Mouse (Mus musculus) embryonic facial prominence, embryonic 11.5 days (tissue): ENCODE results near the gene Gstm1. TPM values are rescaled to one million over a fixed set of nuclear protein-coding genes. Genes with fewer than 3 reads are reported as not detected.

Source experiments
- ATAC-seq: fragments of 200-750 bp; cut with Nextera tagmentation; replicated peaks from 2 replicates; pipeline ENCODE4 v1.8.0; 2017; ENCODE audit warnings: low read depth; ENCODE audit not compliant: insufficient number of reproducible peaks, low FRiP score, low TSS enrichment
- DNase-seq: peaks from one replicate; pipeline ENCODE4 v3.0.0-alpha.2; 2015; ENCODE audit warnings: low spot score
- H3K27ac ChIP-seq: fragments of 300-500 bp; sonication (generic); replicated peaks from 2 replicates; pipeline ENCODE4 v1.5.1; 2014; ENCODE audit warnings: mild to moderate bottlenecking, low read depth, low read length, control low read depth
- H3K27me3 ChIP-seq: fragments of 300-500 bp; sonication (generic); 2 replicates; pipeline ENCODE4 v1.6.1; 2014; ENCODE audit warnings: mild to moderate bottlenecking, low read length, moderate library complexity, mixed read lengths; ENCODE audit not compliant: control insufficient read depth, insufficient read depth
- H3K36me3 ChIP-seq: fragments of 300-500 bp; sonication (generic); replicated peaks from 2 replicates; pipeline ENCODE4 v1.6.1; 2014; ENCODE audit warnings: low read depth, mild to moderate bottlenecking, low read length, moderate library complexity, mixed read lengths; ENCODE audit not compliant: control insufficient read depth, insufficient read depth
- H3K4me1 ChIP-seq: fragments of 300-500 bp; sonication (generic); 2 replicates; pipeline ENCODE4 v1.6.1; 2014; ENCODE audit warnings: low read length, mixed read lengths; ENCODE audit not compliant: control insufficient read depth, insufficient read depth
- H3K4me2 ChIP-seq: fragments of 300-500 bp; sonication (generic); 2 replicates; pipeline ENCODE4 v1.6.1; 2014; ENCODE audit warnings: low read depth, mild to moderate bottlenecking, control low read depth, low read length, moderate library complexity
- H3K4me3 ChIP-seq: fragments of 300-500 bp; sonication (generic); 2 replicates; pipeline ENCODE4 v1.5.1; 2014; ENCODE audit warnings: low read depth, low read length, control low read depth
- H3K9ac ChIP-seq: fragments of 300-500 bp; sonication (generic); replicated peaks from 2 replicates; pipeline ENCODE4 v1.6.1; 2014; ENCODE audit warnings: mild to moderate bottlenecking, control low read depth, low read length
- H3K9me3 ChIP-seq: fragments of 300-500 bp; sonication (generic); replicated peaks from 2 replicates; pipeline ENCODE4 v1.6.1; 2016; ENCODE audit warnings: mild to moderate bottlenecking, low read length, inconsistent platforms, mixed read lengths; ENCODE audit not compliant: control insufficient read depth
- WGBS: fragments of 180-500 bp; shearing (Covaris S2); extraction: QIAGEN DNeasy Blood & Tissue Kit; methylation state at CpG from one replicate; pipeline ENCODE4 v1.1.7; 2014; 5-methylcytosine and 5-hydroxymethylcytosine counted together
- polyA plus RNA-seq: library from polyadenylated mRNA; unstranded; fragments of >200 nt; fragmentation: Nextera tagmentation; extraction: Ambion mirVana; gene quantifications from 2 replicates; pipeline ENCODE4 v1.2.1, GENCODE M21; 2014

Gstm1 gene
- polyA plus RNA-seq, 1 experiment from 2014 or later: 33.9 TPM

- Histone ChIP-seq H3K27me3 (no peaks in the 10 kb centered on the region), H3K27ac (no peak overlapping the region), H3K9ac (no peak overlapping the region), H3K4me1 (no peaks in the 10 kb centered on the region; the same call in 1 of the 2 replicates), H3K9me3 (no peaks in the 10 kb centered on the region), H3K4me3 (no peak overlapping the region), H3K36me3 (no peaks in the 10 kb centered on the region), H3K4me2 (no peak overlapping the region)
- 93% methylated on average over 2 of the region's 2 CpGs for WGBS
- DNase-seq (no peak), ATAC-seq (no peak)
Measured at GRCm38 (mm10) chr3:108046944-108047655, 29.3 kb upstream of the Gstm1 start.

DNA sequence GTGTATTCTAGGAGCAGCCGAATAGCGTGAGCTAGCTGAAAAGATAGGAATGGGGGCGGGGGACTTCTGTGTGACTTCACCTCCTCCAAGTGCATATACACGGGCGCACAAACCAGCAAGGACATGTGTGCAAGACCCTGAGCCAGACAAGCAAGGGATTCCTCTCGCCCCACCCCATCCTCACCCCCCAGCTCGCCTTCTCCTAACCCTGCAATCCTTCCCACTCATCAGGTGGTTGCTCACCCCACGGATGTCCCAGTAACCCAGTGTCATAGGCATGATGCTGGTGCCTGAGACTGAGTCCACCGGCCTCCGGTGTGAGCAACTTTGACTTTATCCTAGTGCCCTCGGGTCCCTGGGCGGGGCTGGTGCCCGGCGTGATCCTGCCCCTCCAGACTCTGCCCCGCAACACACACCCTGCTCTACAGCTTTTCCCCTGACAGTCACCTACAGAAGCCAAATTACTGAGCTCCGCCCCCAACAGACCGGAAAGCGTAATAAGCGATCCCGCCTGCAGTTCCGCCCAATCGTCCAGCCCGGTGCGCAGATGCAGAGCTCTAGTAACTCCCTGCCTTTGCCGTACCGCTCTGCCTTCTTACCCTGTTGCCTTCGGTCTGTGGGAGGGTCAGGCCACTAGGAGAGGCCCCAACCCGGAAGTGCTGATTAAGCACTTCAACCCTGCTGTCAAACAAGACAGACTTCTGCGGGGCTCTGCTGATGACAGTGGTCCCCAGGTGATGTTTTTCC is 26.8 kb upstream of the Gstm1 start, which contains the start of gene Gstm4:
TSS of gene Gstm4 (minus strand) at position 501 of the 747 bp plus-strand sequence.
- WGBS: 3% methylated on average over 29 of the region's 29 CpGs
- H3K36me3 ChIP-seq: no peaks in the 10 kb centered on the region
- no peaks in the 10 kb centered on the region for H3K27me3 ChIP-seq
- peak within 1 kb of the TSS; percentile 64 for H3K9ac ChIP-seq
- H3K27ac ChIP-seq: peak within 1 kb of the TSS; percentile 28; the same call in 1 of the 2 replicates
- ATAC-seq (peak; percentile 93), DNase-seq (peak; percentile 86)
- no peaks in the 10 kb centered on the region for H3K9me3 ChIP-seq
- H3K4me3 ChIP-seq: peak within 1 kb of the TSS; percentile 48
- H3K4me1 ChIP-seq: no peaks in the 10 kb centered on the region; the same call in 1 of the 2 replicates
- peak within 1 kb of the TSS; percentile 84 for H3K4me2 ChIP-seq

GRCm38 (mm10) chr3:108033156-108033555 is 15.4 kb upstream of the Gstm1 start:
- Histone ChIP-seq H3K27me3 (no peaks in the 10 kb centered on the region), H3K9me3 (no peaks in the 10 kb centered on the region), H3K4me2 (no peak overlapping the region), H3K36me3 (no peaks in the 10 kb centered on the region), H3K4me1 (no peaks in the 10 kb centered on the region), H3K9ac (no peak overlapping the region), H3K27ac (no peak overlapping the region), H3K4me3 (no peak overlapping the region)
- DNase-seq: no peak
- 78% methylated on average over 5 of the region's 5 CpGs for WGBS
- no peak for ATAC-seq

DNA sequence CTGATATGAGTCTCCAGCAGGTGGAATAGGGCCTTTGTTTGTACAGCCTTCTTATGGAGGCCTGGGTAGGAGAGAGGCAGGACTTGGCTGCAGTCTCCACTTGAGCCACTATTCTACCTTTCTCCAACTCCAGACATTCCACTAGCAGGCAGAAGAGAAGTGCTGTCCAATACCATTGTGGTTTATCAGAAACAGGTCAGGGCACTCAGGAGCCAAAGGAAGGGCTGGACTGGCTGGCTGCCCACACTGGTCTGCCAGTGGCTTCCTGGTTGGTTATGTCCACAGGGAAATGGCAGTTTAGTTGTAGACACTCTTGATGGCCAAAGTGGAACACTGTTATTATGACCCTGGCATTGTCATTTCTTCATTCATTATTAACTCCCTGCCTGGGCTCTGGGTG is 14.3 kb upstream of the Gstm1 start:
- no peak overlapping the region for H3K4me3 ChIP-seq
- no peak overlapping the region for H3K9ac ChIP-seq
- no peaks in the 10 kb centered on the region for H3K36me3 ChIP-seq
- H3K4me2 ChIP-seq: no peak overlapping the region
- DNase-seq (no peak), ATAC-seq (no peak)
- no peaks in the 10 kb centered on the region for H3K4me1 ChIP-seq
- H3K9me3 ChIP-seq: no peaks in the 10 kb centered on the region
- no peak overlapping the region for H3K27ac ChIP-seq
- no peaks in the 10 kb centered on the region for H3K27me3 ChIP-seq

DNA sequence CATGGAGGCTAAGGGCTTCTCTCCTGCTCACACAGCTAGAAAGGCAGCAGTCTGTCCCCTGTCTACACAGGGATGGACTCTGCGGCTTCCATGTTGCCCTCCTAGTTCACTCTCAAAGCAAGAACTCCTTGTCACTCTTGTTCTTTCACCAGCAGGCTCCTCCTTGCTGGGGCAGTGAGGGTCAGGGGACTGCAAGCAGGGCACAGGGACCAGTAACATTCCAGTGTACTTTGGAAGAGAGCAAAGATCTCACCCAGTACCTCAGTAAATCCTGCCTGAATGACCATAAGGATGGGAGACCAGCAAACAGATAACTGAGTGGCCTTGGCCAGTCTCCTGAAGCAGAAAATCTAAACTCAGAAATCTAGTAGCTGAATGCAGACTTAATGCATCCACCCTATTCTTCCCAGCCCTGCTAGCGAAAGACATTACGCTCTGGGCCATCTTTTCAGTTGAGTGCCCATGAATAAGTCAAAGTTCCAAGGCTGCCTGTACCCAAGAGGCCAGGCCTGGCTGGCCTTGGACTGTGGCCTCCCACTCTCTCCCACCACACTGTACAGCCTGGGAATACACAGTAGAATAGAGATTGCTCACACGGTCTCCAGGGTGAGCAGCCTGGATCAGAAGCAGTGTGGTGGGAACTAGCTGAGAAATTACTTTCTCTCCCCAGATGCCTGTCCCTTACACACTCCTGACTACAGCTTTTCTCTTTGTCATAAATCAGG is 11.0 kb upstream of the Gstm1 start:
- no peak for DNase-seq
- no peak overlapping the region for H3K27ac ChIP-seq
- no peaks in the 10 kb centered on the region for H3K36me3 ChIP-seq
- H3K9me3 ChIP-seq: no peaks in the 10 kb centered on the region
- no peaks in the 10 kb centered on the region for H3K27me3 ChIP-seq
- no peak overlapping the region for H3K9ac ChIP-seq
- H3K4me1 ChIP-seq: no peaks in the 10 kb centered on the region
- WGBS: 86% methylated on average over 4 of the region's 4 CpGs
- no peak for ATAC-seq
- H3K4me3 ChIP-seq: no peak overlapping the region
- no peak overlapping the region for H3K4me2 ChIP-seq

DNA sequence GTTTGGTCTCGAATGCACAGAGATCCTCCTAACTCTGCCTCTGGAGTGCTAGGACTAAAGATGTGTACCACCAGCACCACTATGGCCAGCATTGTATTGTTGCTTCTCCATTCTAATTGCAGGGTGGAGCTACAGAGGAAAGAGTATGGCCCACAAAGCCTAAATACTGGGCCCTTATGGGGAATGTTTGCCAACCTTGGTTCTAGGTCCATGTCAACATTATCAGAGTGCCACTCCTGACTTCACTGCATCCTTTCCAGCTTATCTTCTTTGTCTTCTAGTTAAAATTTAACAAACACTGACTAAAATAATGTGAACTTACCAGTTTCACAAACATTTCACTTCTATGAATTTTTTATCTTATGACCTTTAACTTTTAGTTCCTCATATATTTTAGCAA is 8.8 kb upstream of the Gstm1 start:
- WGBS: 80% methylated on average over 1 of the region's 1 CpGs
- DNase-seq (no peak), ATAC-seq (no peak)
- Histone ChIP-seq H3K27me3 (no peaks in the 10 kb centered on the region), H3K27ac (no peak overlapping the region), H3K36me3 (no peaks in the 10 kb centered on the region), H3K9ac (no peak overlapping the region), H3K4me3 (no peak overlapping the region), H3K9me3 (no peaks in the 10 kb centered on the region), H3K4me1 (no peaks in the 10 kb centered on the region), H3K4me2 (no peak overlapping the region)

- no peak overlapping the region for H3K9ac ChIP-seq
- no peak overlapping the region for H3K27ac ChIP-seq
- no peaks in the 10 kb centered on the region for H3K36me3 ChIP-seq
- no peaks in the 10 kb centered on the region for H3K4me1 ChIP-seq
- DNase-seq (no peak), ATAC-seq (no peak)
- no peak overlapping the region for H3K4me2 ChIP-seq
- no peak overlapping the region for H3K4me3 ChIP-seq
- H3K27me3 ChIP-seq: no peaks in the 10 kb centered on the region
- no peaks in the 10 kb centered on the region for H3K9me3 ChIP-seq
- WGBS: 85% methylated on average over 5 of the region's 5 CpGs
Measured at GRCm38 (mm10) chr3:108026049-108026448, 8.3 kb upstream of the Gstm1 start.

- DNase-seq: no peak
- Histone ChIP-seq H3K36me3 (no peaks in the 10 kb centered on the region), H3K27me3 (no peaks in the 10 kb centered on the region), H3K9me3 (no peaks in the 10 kb centered on the region), H3K4me3 (no peak overlapping the region), H3K9ac (no peak overlapping the region), H3K4me2 (no peak overlapping the region), H3K4me1 (no peaks in the 10 kb centered on the region), H3K27ac (no peak overlapping the region)
- WGBS: 86% methylated on average over 4 of the region's 4 CpGs
- ATAC-seq: no peak
Measured at GRCm38 (mm10) chr3:108025318-108025717, 7.5 kb upstream of the Gstm1 start.
